Mouse (Mus musculus) small intestine, adult 2 months (tissue): Measurements from ENCODE around the gene Alg12.

Experiments
- CTCF ChIP-seq: fragments of 200-500 bp; IDR thresholded peaks from 2 replicates; pipeline ENCODE4 v1.5.1; 2012; ENCODE audit warnings: low read depth, mild to moderate bottlenecking, control low read depth, inconsistent platforms, low read length, moderate library complexity, mixed read lengths; ENCODE audit not compliant: insufficient replicate concordance, insufficient read length; ENCODE audit errors: extremely low read depth
- POLR2A ChIP-seq: fragments of 200-500 bp; IDR thresholded peaks from 2 replicates; pipeline ENCODE4 v1.6.1; 2012; ENCODE audit warnings: low read depth, mild to moderate bottlenecking, control low read depth, inconsistent platforms, low read length, moderate library complexity

DNA sequence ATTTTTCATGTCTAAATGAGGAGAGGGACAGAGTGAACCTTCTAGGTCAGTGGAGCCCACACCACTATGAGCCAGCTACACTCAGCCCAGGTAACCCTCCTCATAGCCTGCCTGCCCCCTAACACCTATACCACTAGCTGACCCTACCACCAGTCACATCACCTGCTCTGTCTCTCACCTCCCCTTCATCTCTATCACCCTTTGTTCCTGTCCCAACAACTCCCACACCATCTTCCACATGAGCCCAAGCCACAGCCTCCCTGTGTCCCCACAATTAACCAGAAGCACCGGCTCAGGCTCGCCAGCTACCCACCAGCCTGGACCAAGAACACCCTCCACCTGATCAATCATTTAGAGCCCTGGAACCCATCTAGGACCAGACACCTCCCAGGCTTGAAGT is 8.7 kb downstream of the Alg12 start:
- TF ChIP-seq POLR2A (no peak), CTCF (no peak)
